Mouse (Mus musculus): Measurements from ENCODE around the gene Tmem43. TPM values are rescaled to one million over a fixed set of nuclear protein-coding genes. Genes with fewer than 3 reads are reported as not detected.

The Tmem43 gene
- total and polyA plus RNA-seq, 2 experiments from 2014 or later = 16.9 to 41.3 TPM

- no peak overlapping the region for H3K4me3 ChIP-seq (ENCODE audit: low read depth, low read length)
- no peak overlapping the region for H3K4me2 ChIP-seq (ENCODE audit: low read depth, low read length)
- peaks cover 72% of the 10 kb centered on the region for H3K36me3 ChIP-seq (replicated peaks; ENCODE audit: control insufficient read depth, insufficient read depth, low read length)
- no peak overlapping the region for H3K9ac ChIP-seq (replicated peaks; ENCODE audit: low read depth, low read length)
- no peaks in the 10 kb centered on the region for H3K27me3 ChIP-seq (ENCODE audit: control insufficient read depth, insufficient read depth, low read length)
- no peaks in the 10 kb centered on the region for H3K9me3 ChIP-seq (replicated peaks; ENCODE audit: control insufficient read depth, low read length)
- no peak for TF ChIP-seq EP300 (IDR thresholded peaks at IDR 0.05; ENCODE audit: low read depth)
- no peak for TF ChIP-seq CTCF (IDR thresholded peaks at IDR 0.05; ENCODE audit: low read depth)
- DNase-seq (ENCODE audit: low spot score) = no peak
- 62% methylated on average over 6 of the region's 6 CpGs for WGBS
- no peak for ATAC-seq (ENCODE audit: insufficient read depth, low read depth)
- H3K4me1 ChIP-seq (ENCODE audit: control insufficient read depth, insufficient read depth) = no peaks in the 10 kb centered on the region
- no peak overlapping the region for H3K27ac ChIP-seq (ENCODE audit: low read depth)
Measured at GRCm38 (mm10) chr6:91491004-91491403, 17.5 kb downstream of the Tmem43 start.

- Histone ChIP-seq H3K27ac (ENCODE audit: low read depth) (no peak overlapping the region), H3K4me3 (ENCODE audit: low read depth, low read length) (no peak overlapping the region), H3K9me3 (replicated peaks; ENCODE audit: control insufficient read depth, low read length) (no peaks in the 10 kb centered on the region), H3K9ac (replicated peaks; ENCODE audit: low read depth, low read length) (no peak overlapping the region), H3K27me3 (ENCODE audit: control insufficient read depth, insufficient read depth, low read length) (no peaks in the 10 kb centered on the region), H3K36me3 (replicated peaks; ENCODE audit: control insufficient read depth, insufficient read depth, low read length) (peaks cover 73% of the 10 kb centered on the region), H3K4me2 (ENCODE audit: low read depth, low read length) (no peak overlapping the region), H3K4me1 (ENCODE audit: control insufficient read depth, insufficient read depth) (no peaks in the 10 kb centered on the region)
- DNase-seq (ENCODE audit: low spot score) = no peak
- TF ChIP-seq CTCF (IDR thresholded peaks at IDR 0.05; ENCODE audit: low read depth) (no peak), EP300 (IDR thresholded peaks at IDR 0.05; ENCODE audit: low read depth) (no peak)
- ATAC-seq (ENCODE audit: insufficient read depth, low read depth) = no peak
- 77% methylated on average over 10 of the region's 10 CpGs for WGBS
Measured at GRCm38 (mm10) chr6:91493053-91493452, 19.6 kb downstream of the Tmem43 start.

GRCm38 (mm10) chr6:91494526-91494925 lies 21.0 kb downstream of the Tmem43 start:
- Histone ChIP-seq H3K27me3 (ENCODE audit: control insufficient read depth, insufficient read depth, low read length) (no peaks in the 10 kb centered on the region), H3K9ac (replicated peaks; ENCODE audit: low read depth, low read length) (no peak overlapping the region), H3K4me1 (ENCODE audit: control insufficient read depth, insufficient read depth) (no peaks in the 10 kb centered on the region), H3K27ac (ENCODE audit: low read depth) (no peak overlapping the region), H3K9me3 (replicated peaks; ENCODE audit: control insufficient read depth, low read length) (no peaks in the 10 kb centered on the region), H3K4me3 (ENCODE audit: low read depth, low read length) (no peak overlapping the region), H3K4me2 (ENCODE audit: low read depth, low read length) (no peak overlapping the region), H3K36me3 (replicated peaks; ENCODE audit: control insufficient read depth, insufficient read depth, low read length) (peaks cover 82% of the 10 kb centered on the region)
- 78% methylated on average over 8 of the region's 8 CpGs for WGBS
- no peak for DNase-seq (ENCODE audit: low spot score)
- ATAC-seq (ENCODE audit: insufficient read depth, low read depth) = no peak
- no peak for TF ChIP-seq CTCF (IDR thresholded peaks at IDR 0.05; ENCODE audit: low read depth)
- no peak for TF ChIP-seq EP300 (IDR thresholded peaks at IDR 0.05; ENCODE audit: low read depth)

- TF ChIP-seq CTCF (IDR thresholded peaks at IDR 0.05; ENCODE audit: low read depth) (no peak), EP300 (IDR thresholded peaks at IDR 0.05; ENCODE audit: low read depth) (no peak)
- H3K27me3 ChIP-seq (ENCODE audit: control insufficient read depth, insufficient read depth, low read length) = no peaks in the 10 kb centered on the region
- H3K36me3 ChIP-seq (replicated peaks; ENCODE audit: control insufficient read depth, insufficient read depth, low read length) = peaks cover 99% of the 10 kb centered on the region
- no peak overlapping the region for H3K4me2 ChIP-seq (ENCODE audit: low read depth, low read length)
- no peak for DNase-seq (ENCODE audit: low spot score)
- no peak overlapping the region for H3K27ac ChIP-seq (ENCODE audit: low read depth)
- H3K9me3 ChIP-seq (replicated peaks; ENCODE audit: control insufficient read depth, low read length) = no peaks in the 10 kb centered on the region
- no peak overlapping the region for H3K4me3 ChIP-seq (ENCODE audit: low read depth, low read length)
- H3K4me1 ChIP-seq (ENCODE audit: control insufficient read depth, insufficient read depth) = no peaks in the 10 kb centered on the region
- H3K9ac ChIP-seq (replicated peaks; ENCODE audit: low read depth, low read length) = no peak overlapping the region
- WGBS = 65% methylated on average over 1 of the region's 1 CpGs
- ATAC-seq (ENCODE audit: insufficient read depth, low read depth) = no peak
Measured at GRCm38 (mm10) chr6:91503302-91503701, 29.8 kb downstream of the Tmem43 start.

- Histone ChIP-seq H3K4me3 (ENCODE audit: low read depth, low read length) (no peak overlapping the region), H3K27ac (ENCODE audit: low read depth) (peak overlapping the region; percentile 57; the same call in 1 of the 2 replicates), H3K4me1 (ENCODE audit: control insufficient read depth, insufficient read depth) (no peaks in the 10 kb centered on the region), H3K36me3 (replicated peaks; ENCODE audit: control insufficient read depth, insufficient read depth, low read length) (peaks cover 78% of the 10 kb centered on the region), H3K9ac (replicated peaks; ENCODE audit: low read depth, low read length) (no peak overlapping the region), H3K4me2 (ENCODE audit: low read depth, low read length) (no peak overlapping the region), H3K9me3 (replicated peaks; ENCODE audit: control insufficient read depth, low read length) (no peaks in the 10 kb centered on the region), H3K27me3 (ENCODE audit: control insufficient read depth, insufficient read depth, low read length) (no peaks in the 10 kb centered on the region)
- DNase-seq (ENCODE audit: low spot score) = no peak
- ATAC-seq (ENCODE audit: insufficient read depth, low read depth) = no peak
- WGBS = 81% methylated on average over 5 of the region's 5 CpGs
- TF ChIP-seq EP300 (IDR thresholded peaks at IDR 0.05; ENCODE audit: low read depth) (no peak), CTCF (IDR thresholded peaks at IDR 0.05; ENCODE audit: low read depth) (no peak)
Measured at GRCm38 (mm10) chr6:91506036-91506435, 32.5 kb downstream of the Tmem43 start.

GRCm38 (mm10) chr6:91508041-91508440 lies 34.5 kb downstream of the Tmem43 start:
- Histone ChIP-seq H3K9ac (replicated peaks; ENCODE audit: low read depth, low read length) (no peak overlapping the region), H3K9me3 (replicated peaks; ENCODE audit: control insufficient read depth, low read length) (no peaks in the 10 kb centered on the region), H3K27ac (ENCODE audit: low read depth) (no peak overlapping the region), H3K4me1 (ENCODE audit: control insufficient read depth, insufficient read depth) (no peaks in the 10 kb centered on the region), H3K36me3 (replicated peaks; ENCODE audit: control insufficient read depth, insufficient read depth, low read length) (peaks cover 58% of the 10 kb centered on the region), H3K27me3 (ENCODE audit: control insufficient read depth, insufficient read depth, low read length) (no peaks in the 10 kb centered on the region), H3K4me2 (ENCODE audit: low read depth, low read length) (no peak overlapping the region), H3K4me3 (ENCODE audit: low read depth, low read length) (no peak overlapping the region)
- WGBS = 78% methylated on average over 3 of the region's 3 CpGs
- TF ChIP-seq EP300 (IDR thresholded peaks at IDR 0.05; ENCODE audit: low read depth) (no peak), CTCF (IDR thresholded peaks at IDR 0.05; ENCODE audit: low read depth) (no peak)
- DNase-seq (ENCODE audit: low spot score) (no peak), ATAC-seq (ENCODE audit: insufficient read depth, low read depth) (no peak)

All from heart, postnatal 0 days (tissue).